Mouse (Mus musculus) MEL-GATA-1-ER (cell line): ENCODE results near the gene Cryba4.

Experiments
- DNase-seq: peaks from one replicate; pipeline ENCODE4 v3.0.0-alpha.2; 2012; ENCODE audit warnings: low read depth; ENCODE audit errors: extremely low read depth

Cryba4 gene

DNA sequence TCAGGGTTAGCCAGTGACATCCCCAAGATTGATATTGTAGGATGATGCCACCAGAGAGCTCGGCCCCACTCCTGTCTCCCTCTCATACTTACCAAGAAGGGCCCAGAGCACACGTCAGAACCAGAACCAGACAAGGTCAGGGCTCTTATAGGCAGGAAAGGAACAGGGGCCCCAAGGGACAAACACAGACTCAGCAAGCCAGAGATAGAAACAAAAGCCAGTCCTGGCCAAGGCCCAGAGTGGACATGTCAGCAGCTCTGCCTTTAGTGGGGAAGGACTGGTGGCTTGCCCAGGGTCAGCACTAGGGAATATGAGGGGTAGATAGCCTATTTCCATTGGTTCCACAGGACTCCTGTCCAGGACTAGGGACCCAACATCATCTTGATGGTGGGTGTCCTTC is at the start of gene Cryba4:
Cryba4 (minus strand) TSS at position 119 of the 400 bp plus-strand sequence.
- DNase-seq, result no peak

DNA sequence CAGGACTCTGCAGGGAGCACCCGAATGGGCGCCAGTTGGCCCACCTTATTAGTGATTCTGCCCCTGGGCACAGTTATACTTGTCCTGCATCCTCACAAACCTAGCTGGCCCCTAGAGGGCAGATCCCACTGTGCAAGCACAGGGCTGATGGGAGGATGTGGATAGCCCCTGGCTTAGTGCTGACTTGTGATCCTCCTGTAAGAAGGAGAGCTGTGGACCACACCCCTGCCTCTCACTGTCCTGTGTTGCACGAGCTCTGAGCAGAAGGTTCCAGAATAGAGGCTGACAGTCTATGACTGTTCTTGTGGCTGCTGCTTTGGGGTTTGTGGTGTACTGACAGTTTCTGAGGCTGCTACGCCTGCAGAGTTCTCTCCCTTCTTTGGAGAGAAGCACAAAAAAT is 49.4 kb upstream of the Cryba4 start:
- DNase-seq, result no peak

DNA sequence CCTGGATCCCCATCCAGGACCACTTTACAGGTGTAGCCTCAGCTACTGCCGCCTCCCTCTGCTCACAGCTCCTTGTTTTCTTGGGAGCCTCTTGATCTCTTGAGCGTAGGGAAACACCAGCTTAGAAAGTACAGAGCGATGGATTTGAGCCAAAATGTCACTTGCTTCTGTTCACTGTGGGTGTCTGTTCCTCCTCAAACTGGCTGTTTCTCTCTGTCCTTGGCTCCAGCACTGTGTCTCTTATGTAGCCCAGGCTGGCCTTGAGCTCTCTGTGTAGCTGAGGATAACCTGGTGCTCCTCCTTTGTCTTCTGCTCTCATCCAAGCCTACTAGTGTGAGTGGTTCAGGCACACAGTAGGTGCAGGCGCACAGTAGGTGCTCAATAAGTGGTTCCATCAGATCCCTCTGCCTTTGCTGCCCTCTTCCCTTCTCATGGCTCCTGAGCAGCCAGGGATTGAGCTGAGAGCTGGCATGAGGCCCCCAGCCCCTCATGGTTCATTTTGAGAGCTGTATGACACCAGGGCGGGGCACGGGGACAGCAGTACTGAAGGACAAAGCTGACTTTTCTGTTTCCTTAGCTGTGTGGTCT is 48.5 kb upstream of the Cryba4 start:
- DNase-seq, result no peak

DNA sequence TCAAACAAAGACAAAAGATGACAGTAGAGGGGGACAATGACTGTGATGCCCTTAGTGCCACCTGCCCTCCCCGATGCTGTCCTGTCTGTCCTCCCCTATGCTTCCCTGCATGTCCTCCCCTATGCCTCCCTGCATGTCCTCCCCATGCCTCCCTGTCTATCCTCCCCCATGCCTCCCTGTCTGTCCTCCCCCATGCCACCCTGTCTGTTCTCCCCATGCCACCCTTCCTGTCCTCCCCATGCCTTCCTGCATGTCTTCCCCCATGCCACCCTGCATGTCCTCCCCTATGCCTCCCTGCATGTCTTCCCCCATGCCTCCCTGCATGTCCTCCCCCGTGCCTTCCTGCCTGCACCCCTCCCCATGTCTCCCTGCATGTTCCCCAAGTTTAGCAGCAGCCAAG is 47.8 kb upstream of the Cryba4 start:
- no peak for DNase-seq

DNA sequence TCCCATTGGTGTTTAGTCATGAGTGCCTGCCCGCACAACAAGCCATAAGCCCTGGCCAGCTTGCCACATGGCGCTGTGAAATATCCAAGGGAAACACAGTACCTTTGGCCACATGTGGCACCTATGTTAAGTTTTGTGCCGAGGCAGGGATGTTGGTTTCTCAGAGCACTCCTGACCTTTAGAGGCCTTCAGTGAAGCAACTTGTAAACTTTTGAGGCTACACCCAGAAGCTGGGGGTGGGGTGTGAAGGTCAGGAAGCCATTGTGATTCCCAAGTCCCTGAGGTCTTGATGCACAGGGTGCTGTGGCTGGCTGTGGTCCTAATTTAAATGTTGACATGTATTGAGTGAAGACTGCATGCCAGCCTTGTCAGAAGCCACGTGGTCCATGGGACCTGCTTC is 47.1 kb upstream of the Cryba4 start:
- no peak for DNase-seq

DNA sequence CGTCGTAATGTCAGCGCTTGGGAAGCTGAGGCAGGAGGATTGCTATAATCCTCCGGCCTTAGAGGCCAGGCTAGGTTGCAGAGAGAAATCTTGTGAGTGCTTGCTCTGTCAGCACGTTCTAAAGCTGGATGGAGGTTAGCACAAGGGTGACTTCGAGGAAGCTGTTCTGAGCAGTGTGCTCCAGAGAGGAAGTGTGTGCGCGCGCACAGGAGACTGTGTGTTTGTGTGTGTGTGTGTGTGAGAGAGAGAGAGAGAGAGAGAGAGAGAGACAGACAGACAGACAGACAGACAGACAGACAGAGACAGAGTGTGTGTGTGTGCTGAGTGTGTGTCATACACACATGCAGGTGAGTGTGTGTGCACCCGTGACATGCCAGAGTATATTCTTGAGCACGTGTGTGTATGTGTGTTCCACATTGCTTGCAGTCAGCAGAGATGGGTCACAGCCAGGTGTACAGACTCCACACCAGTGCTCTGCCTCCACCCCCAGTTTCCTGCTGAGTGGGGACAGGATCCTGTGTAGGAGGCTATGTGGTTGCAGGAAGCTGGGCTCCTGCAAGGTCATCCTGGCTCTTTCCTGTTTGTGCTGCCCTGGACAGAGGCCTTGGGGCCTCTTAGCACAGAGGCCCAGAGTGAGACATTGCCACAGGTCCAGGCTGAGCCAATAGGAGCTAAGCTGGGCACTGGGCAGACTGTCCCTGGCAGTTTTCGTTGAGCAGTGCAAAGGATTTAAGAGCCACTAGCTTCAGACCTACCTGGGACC is 46.1 kb upstream of the Cryba4 start:
- DNase-seq, result no peak

DNA sequence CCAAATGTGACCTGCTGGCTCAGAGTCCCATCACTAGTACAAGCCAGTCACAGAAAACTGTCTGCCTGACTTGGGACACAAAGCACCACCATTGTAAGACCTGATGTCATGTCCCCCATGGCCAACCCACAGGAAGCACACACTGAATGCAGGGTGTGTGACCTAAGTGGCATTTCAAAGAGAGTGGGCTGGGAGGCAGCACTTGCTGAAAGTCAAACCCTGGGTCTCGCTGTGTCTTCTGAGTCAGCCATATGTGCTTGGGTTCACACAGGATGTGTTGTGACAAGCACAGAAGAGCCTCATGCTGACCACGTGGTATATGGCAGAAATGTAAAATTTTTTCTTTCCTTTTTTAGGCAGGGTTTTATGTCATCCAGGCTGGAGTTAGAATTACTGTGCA is 44.9 kb upstream of the Cryba4 start:
- DNase-seq, result no peak

DNA sequence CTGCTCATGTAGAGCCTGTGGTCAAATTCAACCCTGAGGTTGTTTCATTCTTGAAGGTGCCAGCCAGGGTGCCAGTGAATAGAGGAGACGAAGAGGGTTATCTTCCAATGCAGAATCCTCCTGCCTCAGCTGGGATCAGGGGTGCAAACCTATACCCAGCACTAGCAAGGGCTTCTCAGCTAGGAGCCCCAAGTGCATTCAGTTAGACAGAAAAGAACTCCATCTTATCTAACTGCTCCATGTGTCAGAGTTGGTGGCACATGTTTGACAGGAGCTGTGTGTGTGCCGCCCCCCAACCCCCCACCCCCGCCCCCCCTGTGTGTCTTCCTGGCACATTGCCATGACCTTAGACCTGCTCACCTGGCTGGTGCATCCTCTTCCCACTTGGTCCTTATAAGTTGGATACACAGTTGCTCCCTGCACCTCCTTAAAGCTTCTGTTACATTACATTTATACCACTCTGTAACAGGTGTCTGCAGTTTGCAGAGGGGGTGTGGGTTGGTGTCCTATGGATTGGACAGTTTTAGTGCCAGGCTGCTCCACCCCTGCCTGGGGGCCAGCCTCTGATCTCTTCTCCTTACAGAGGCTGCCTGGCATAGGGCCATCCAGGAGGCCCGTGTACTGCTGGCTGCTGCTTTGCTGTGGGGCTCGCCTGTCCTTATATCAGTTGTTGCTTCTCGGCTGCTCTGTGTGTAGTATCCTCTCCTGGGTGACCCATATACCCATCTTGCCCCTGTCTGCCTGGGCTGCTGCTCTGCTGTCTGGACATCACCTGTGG is 44.3 kb upstream of the Cryba4 start:
- peak; percentile 29 for DNase-seq

DNA sequence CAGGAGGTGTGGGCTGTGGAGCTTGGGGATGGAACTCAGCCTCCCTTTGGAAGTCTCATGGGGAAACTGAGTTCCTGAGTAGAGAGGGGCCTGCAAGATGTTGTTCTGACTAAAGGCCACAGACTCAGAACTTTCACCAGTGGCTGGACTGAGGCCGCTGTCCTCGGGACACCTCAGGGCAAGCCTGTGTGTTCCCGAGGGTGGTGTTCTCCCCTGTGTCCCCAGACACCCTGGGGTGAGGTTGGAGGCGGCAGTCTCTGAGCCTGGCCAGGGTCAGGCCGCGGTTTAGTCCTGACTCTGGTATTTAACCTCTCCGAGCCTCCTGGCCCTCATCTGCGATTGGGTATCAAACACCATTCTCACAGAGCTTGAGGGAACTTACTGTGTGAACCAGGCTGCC is 43.2 kb upstream of the Cryba4 start:
- DNase-seq, result no peak

DNA sequence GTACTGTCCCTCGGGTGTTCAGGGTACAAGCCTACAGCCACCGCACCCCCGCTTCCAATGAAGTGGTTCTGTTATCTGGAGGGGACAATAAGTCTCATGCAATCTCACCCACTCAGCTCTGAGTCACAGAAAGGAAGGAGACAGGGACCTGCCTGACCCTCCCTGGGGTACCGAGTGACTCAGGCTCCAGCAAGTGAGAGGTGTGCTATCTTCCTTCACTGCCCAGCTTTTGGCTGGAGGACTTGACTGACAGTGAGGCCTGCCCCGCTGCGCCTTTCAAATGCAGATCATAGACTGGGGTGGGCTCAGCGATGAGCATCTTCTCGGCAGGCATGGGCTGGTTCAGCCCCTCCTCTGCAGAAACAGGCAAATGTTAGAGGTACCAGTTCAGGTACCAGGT is 42.8 kb upstream of the Cryba4 start:
- no peak for DNase-seq

DNA sequence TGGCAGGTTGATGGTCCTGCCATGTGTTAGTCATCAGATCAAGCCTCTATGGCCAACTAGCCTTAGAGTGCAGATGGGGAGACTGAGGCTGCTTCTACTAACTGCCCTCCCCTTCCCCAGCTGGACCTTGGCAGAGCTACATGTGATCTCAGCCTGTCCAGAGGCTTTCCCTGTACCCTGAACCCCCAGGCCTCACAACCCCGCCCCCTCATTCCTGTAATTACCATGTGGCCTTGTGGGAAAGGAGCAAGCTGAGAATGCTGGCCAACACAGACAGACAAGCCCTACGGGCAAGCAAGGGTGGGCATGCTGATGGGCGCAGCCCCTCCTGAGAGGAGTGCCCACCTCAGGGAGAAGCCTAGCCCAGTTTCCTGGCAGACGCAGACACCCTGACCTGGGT is 42.4 kb upstream of the Cryba4 start:
- no peak for DNase-seq

DNA sequence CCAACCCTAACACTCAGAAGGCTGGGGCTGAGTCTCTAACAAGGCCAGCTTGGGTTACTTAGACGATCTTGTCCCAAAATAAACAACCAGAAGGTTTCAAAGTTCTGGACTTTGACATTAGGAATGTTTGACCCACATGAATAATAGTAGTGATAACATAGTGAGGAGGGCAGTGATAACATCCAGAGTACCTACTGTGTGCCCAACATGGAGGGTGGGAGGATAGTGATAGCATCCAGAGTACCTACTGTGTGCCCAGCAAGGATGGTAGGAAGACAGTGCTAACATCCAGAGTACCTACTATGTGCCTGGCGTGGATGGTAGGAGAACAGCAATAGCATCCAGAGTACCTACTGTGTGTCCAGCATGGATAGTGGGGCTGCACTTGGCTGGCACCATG is 41.5 kb upstream of the Cryba4 start:
- no peak for DNase-seq

DNA sequence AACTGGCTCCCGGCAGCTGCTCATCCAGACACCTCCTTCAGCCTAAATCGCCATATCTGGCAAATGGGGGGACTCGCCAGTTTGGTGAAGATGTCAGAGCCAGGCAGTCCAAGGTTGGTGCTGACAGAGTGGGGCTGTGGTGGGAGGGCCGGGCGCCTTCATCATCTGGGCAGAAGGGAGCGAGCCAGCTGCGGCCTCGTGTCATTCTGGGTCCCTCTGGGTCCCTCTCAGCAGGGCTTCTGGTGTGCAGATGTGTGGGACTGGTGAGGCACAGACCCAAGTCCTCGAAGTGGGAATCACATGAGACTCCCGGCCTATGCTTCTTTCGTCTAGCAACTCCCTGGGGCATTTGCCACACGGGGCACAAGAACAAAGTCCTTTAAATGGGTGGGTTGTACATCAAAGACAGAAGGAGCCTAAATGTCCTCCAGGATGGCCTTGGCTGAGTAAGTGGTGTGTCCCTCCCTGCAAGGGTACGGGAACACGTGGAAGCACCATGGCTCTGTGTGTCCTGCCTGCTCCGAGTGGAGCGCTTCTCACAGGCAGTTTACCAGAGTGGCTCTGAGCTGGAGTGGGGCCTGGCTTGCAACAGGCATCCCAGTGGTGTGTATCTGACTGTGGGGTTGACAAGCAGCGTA is 40.1 kb upstream of the Cryba4 start:
- DNase-seq, result no peak

DNA sequence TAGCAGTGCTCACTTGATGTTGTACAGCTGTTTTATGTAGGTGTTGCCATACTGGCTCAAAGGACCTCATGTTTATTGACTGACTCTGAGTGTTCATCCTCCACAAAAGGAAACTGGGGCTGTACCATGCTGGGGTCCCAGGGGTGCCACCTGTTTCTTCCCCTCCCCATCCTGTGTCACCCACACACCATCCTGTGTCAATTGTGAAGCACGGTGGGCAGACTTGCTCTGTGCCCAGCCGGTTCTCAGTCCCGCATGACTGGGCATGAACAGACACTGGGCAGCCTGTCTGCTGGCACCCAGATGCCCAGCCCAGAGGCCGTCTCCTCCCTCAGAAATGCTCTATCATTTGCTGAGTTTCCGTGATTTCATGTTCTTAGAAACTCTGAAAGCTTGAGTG is 39.5 kb upstream of the Cryba4 start:
- DNase-seq, result no peak

DNA sequence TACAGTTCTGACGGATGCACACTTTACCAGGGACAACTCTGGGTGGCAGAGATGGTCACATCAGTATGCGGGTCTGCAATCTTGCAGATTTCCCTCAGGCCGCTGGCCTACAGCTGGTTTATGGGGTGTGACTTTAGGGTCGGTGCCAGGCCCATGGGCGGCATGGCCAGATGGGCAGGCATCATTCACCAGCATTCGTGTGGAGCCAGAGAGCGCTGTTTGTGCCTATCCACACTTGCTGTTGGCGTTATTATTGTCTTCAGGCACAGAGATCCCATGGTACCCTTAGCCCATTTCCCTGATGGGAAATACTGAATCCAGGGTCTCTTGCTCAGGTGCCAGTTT is 38.2 kb upstream of the Cryba4 start:
- DNase-seq, result no peak

DNA sequence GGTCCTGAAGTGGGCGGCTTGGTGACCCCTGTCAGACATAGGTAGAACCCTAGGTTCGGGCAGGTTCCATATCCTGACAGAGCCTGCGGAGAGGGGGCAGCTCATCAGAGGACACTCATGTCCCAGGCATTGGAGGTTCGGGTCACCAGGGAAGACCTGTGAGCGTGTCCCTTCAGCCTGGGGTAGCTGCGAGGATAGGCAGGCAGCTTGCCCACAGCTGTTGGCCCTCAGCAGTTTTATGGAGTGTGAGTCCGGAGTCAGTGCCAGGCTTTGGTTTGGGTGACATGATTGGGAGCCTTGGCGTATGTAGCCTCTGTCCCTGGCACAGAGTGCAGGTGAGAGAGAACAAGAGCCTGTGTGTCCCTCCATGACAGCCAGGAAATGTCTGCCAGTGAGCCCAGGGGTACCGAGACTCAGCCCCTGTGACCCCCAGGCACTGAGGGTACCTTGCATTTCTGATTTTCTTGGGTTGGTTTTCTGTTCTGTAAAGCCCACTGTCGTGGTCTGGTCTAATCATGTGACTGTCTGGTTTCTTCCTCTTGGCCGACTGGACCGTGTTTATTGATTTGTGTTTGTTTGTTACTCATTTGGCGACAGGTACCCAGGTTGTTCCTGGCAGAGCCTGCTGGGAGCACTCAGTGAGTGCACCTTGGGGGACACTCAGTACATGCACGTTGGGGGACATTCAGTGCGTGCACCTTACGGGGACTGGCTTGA is 37.7 kb upstream of the Cryba4 start:
- no peak for DNase-seq

DNA sequence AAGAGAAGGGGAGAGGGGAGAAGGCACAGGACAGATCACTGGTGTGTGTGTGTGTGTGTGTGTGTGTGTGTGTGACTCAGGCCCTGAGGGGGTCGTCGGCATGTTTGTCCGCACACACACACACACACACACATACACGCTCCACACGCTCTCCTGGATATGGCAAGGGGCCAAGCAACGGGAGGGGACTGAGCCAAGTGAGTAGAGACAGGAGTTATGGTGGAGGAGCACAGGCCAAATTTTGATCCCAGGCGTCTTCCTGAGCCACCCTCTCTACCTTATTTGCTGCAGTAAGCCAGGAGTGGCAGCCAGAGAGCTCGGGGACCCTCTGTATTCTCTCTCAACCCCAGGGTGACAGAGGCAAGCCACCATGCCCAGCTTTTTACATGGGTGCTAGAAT is 36.9 kb upstream of the Cryba4 start:
- DNase-seq, result no peak

DNA sequence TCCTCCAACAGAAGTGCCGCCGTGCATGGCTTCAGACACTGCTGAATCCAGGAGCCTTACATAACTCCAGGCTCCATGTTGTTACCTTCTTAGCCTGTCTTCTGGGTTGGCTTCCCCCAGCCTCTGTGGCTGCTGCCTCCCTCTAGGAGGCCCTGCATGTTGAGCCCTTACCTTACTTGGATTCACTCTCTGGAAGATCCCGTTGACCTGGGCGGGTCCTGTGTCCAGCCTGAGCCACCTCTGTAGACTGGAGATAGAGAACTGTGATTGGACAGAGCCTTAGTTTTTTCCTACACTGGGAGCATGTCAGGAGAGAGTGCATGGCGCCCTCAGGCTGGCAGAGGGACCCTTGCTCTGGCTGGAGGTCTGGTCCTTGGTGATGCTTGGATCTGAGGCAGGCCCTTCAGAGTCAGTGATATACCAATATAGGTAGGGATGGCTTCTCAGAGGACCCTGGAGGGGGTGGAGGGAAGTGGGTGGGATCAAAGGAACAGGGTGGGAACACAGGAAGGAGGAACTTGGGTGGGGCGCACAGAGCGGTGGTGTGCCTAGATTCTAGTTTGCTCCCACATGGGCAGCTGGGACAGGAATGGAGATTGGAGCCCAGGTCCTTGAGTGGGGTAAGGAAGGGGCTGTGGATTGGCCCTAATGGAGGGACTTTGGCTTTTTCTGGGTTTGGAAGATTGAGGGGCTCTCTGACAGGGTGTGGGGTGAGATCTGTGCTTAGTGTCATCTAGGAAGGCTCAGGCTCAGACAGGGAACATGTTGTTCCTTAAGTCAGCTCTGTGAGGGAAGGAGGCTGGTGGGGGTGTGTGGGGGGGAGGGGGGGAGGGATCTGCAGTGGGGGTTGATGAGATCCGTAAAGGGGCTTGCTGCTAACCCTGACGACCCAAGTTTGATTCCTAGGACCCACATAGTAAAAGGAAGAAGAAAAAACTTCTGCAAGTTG is 36.1 kb upstream of the Cryba4 start:
- DNase-seq, result no peak

DNA sequence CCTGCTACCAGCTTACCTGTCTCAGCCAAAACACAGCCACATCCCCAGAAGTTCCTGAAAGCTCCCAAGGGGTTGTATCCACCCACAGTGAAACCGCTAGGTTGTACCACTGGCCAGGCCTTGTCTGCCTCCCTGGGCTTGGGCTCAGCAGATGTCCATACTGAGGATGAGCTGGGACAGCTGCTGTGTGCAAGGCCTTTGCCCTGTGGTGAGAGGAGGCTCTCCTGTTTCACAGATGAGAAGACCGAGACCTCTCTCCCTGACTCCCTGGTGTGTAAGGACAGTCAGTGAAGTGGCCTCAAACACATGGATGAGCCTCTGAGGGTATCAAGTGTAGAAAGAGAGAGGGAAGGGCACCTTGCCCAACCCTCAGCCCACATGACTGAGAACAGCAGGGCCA is 35.3 kb upstream of the Cryba4 start:
- DNase-seq, result no peak

DNA sequence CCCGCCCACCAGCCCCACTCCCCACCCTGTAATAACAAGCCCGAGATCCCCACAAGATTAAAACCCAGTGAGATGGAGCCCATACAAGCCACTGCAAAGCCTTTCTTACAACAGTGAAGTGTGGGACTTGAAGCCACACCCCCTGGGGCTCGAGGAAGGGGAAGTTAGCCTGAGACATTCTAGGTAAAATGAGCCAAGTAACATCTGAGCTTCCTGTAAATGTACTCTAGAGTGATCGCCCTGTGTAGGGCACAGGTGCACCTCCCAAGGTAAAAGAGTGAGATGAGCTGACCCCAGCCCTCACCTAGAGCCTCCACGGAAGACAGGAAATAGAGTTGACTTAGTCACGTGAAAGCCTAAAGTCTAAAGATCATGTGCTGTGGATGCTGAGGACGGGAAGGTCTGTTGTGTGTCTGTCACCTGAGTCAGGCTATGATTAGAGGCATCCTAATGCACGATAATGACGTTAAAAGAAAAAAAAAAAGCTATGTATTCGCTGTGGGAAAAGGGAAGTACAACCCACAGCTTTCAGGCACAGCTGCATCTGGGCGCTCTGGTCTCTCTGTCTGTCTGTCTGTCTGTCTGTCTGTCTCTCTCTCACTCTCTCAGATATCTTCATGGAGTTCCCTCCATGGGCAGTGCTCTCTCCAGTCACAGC is 34.8 kb upstream of the Cryba4 start:
- DNase-seq, result peak; percentile 89
